ENCODE assay signal across 8 mouse cellular contexts in the genomic region with DNA sequence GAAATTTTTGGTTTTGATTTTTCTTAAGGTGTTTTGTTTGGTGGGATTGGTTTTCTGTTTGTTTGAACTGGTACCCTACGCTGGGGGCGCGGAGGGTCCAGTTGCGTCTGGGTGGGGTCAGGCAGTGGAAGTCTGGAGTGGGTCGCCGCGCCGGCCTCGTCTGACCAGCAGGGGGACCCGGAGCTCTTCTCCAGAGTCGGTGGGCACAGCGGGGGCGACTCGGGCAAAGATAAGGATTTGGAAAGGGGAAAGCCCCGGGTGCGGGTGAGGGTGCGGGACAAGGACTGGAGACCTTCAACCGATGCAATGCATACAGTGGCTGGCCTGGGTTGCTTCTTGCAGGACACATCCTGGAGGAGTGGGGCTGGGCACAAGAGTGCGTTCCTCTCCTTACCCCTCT.
DNase-seq lines count a peak whose midpoint lies in the region; ATAC-seq and TF ChIP-seq lines count a peak whose summit lies in the region.

No protein-coding gene starts in this region.

- no peaks in the 10 kb centered on the region; the same call in 1 of the 2 replicates for H3K27me3 ChIP-seq in kidney, adult 2 months (replicated peaks; ENCODE audit: control insufficient read depth, insufficient read depth, low read length)
- H3K27me3 ChIP-seq in forebrain, embryonic 13.5 days = peaks cover 3% of the 10 kb centered on the region; the same call in 1 of the 2 replicates
- H3K27me3 ChIP-seq in liver, adult 2 months (ENCODE audit: control insufficient read depth, insufficient read depth, low read length) = no peaks in the 10 kb centered on the region
- H3K27me3 ChIP-seq in stomach, embryonic 14.5 days (ENCODE audit: control insufficient read depth, insufficient read depth, low read length) = no peaks in the 10 kb centered on the region

- ATAC-seq in forebrain, embryonic 13.5 days = no peak
- no peak for ATAC-seq in stomach, embryonic 14.5 days (ENCODE audit: insufficient number of reproducible peaks, insufficient read depth, low FRiP score, low read depth)

- DNase-seq in kidney, adult 2 months = no peak
- no peak for DNase-seq in kidney, adult 8-10 months
- peak; percentile 49 for DNase-seq in ZHBTc4 (ENCODE audit: low read depth, low spot score)
- no peak for DNase-seq in liver, adult 2 months (ENCODE audit: extremely low read depth, low read depth, low spot score)
- no peak for DNase-seq in lung, postnatal 36 days
- no peak for DNase-seq in layer of hippocampus, adult 11-12 months (ENCODE audit: low spot score)

- H3K4me2 ChIP-seq in forebrain, embryonic 13.5 days = peak overlapping the region; percentile 60
- peak overlapping the region; percentile 54 for H3K4me2 ChIP-seq in stomach, embryonic 14.5 days (replicated peaks; ENCODE audit: low read depth, low read length)

- H3K79me2 ChIP-seq in liver, adult 2 months (ENCODE audit: control insufficient read depth, insufficient read depth, low read length) = no peaks in the 10 kb centered on the region

- H3K36me3 ChIP-seq in kidney, adult 2 months (ENCODE audit: control insufficient read depth, insufficient read depth, low read length) = no peaks in the 10 kb centered on the region
- H3K36me3 ChIP-seq in forebrain, embryonic 13.5 days (ENCODE audit: poor library complexity, severe bottlenecking) = no peaks in the 10 kb centered on the region
- H3K36me3 ChIP-seq in liver, adult 2 months (ENCODE audit: control insufficient read depth, insufficient read depth, low read length) = no peaks in the 10 kb centered on the region
- H3K36me3 ChIP-seq in stomach, embryonic 14.5 days (ENCODE audit: control insufficient read depth, insufficient read depth, low read length) = no peaks in the 10 kb centered on the region

- H3K9me3 ChIP-seq in forebrain, embryonic 13.5 days (replicated peaks) = no peaks in the 10 kb centered on the region
- no peaks in the 10 kb centered on the region for H3K9me3 ChIP-seq in stomach, embryonic 14.5 days (ENCODE audit: control insufficient read depth, low read depth, low read length)

- peak overlapping the region; percentile 52 for H3K9ac ChIP-seq in forebrain, embryonic 13.5 days
- no peak overlapping the region for H3K9ac ChIP-seq in liver, adult 2 months (ENCODE audit: low read depth, low read length)
- no peak overlapping the region for H3K9ac ChIP-seq in stomach, embryonic 14.5 days (replicated peaks; ENCODE audit: low read depth, low read length)

- no peak for TF ChIP-seq POLR2A in kidney, adult 2 months (IDR thresholded peaks at IDR 0.05; ENCODE audit: low read depth, low read length)
- TF ChIP-seq POLR2A in liver, adult 2 months (IDR thresholded peaks at IDR 0.05; ENCODE audit: extremely low read depth, insufficient read depth, low read length) = no peak

- H3K4me3 ChIP-seq in kidney, adult 2 months (ENCODE audit: insufficient read depth, low read depth, low read length) = no peak overlapping the region
- H3K4me3 ChIP-seq in forebrain, embryonic 13.5 days = peak overlapping the region; percentile 32
- H3K4me3 ChIP-seq in liver, adult 2 months (ENCODE audit: insufficient read depth, low read depth, low read length) = no peak overlapping the region
- peak overlapping the region; percentile 23; the same call in 1 of the 2 replicates for H3K4me3 ChIP-seq in stomach, embryonic 14.5 days (ENCODE audit: low read depth, low read length)

- H3K4me1 ChIP-seq in kidney, adult 2 months (ENCODE audit: control insufficient read depth, insufficient read depth, low read length) = no peaks in the 10 kb centered on the region
- H3K4me1 ChIP-seq in forebrain, embryonic 13.5 days = peaks cover 17% of the 10 kb centered on the region
- H3K4me1 ChIP-seq in liver, adult 2 months (ENCODE audit: control insufficient read depth, insufficient read depth, low read length) = peaks cover 9% of the 10 kb centered on the region; the same call in 1 of the 2 replicates
- H3K4me1 ChIP-seq in stomach, embryonic 14.5 days (ENCODE audit: control insufficient read depth, insufficient read depth, low read length) = peaks cover 5% of the 10 kb centered on the region; the same call in 1 of the 2 replicates

- peak; percentile 9; the same call in 1 of the 2 replicates for TF ChIP-seq CTCF in kidney, adult 2 months (conservative IDR thresholded peaks at IDR 0.05; ENCODE audit: insufficient read depth, insufficient read length, low read depth, low read length)
- TF ChIP-seq CTCF in liver, adult 2 months (IDR thresholded peaks at IDR 0.05; ENCODE audit: low read depth, low read length) = peak; percentile 46

- WGBS in kidney, adult 2 months = 3% methylated on average over 19 of the region's 19 CpGs
- WGBS in forebrain, embryonic 13.5 days = 3% methylated on average over 19 of the region's 19 CpGs
- 8% methylated on average over 19 of the region's 19 CpGs for WGBS in liver, adult 2 months
- 4% methylated on average over 19 of the region's 19 CpGs for WGBS in stomach, embryonic 14.5 days

- no peak overlapping the region for H3K27ac ChIP-seq in kidney, adult 2 months (ENCODE audit: insufficient read depth, low read depth, low read length)
- H3K27ac ChIP-seq in forebrain, embryonic 13.5 days = no peak overlapping the region
- H3K27ac ChIP-seq in liver, adult 2 months (replicated peaks; ENCODE audit: insufficient read depth, low read depth, low read length) = no peak overlapping the region
- no peak overlapping the region for H3K27ac ChIP-seq in stomach, embryonic 14.5 days (ENCODE audit: low read length)

Comparison
In these comparisons a context has a peak if more than half of its experiments do, and no peak if none do; other contexts are left out.
1. H3K4me3 ChIP-seq: peak in forebrain, embryonic 13.5 days (single experiment) and stomach, embryonic 14.5 days (single experiment); none in kidney, adult 2 months (single experiment) and liver, adult 2 months (single experiment).